Mouse (Mus musculus) MEL (cell line): ENCODE measurements around the gene Mrpl45. TPM values are rescaled to one million over a fixed set of nuclear protein-coding genes. Genes with fewer than 3 reads are reported as not detected.

ENCODE experiments used
- DNase-seq: peaks from one replicate; pipeline ENCODE4 v3.0.0; 2011; ENCODE audit warnings: low read depth, low spot score
- H3K27ac ChIP-seq: 2 replicates; pipeline ENCODE4 v1.5.1; 2012; ENCODE audit warnings: low read depth, mild to moderate bottlenecking, control low read depth, low read length, moderate library complexity; ENCODE audit not compliant: control insufficient read depth
- H3K27me3 ChIP-seq, 2 experiments: fragments of 150-350 bp in 1 of 2; sonication (generic) in 1 of 2; 2 replicates each; pipeline ENCODE4 v1.6.1; 2012; ENCODE audit warnings: low read length in 2 of 2, mild to moderate bottlenecking in 2 of 2, improper control_type of control experiment in 1 of 2, moderate library complexity in 1 of 2; ENCODE audit not compliant: insufficient read depth in 2 of 2, control insufficient read depth in 1 of 2
- H3K36me3 ChIP-seq, 2 experiments: 2 replicates each; pipeline ENCODE4 v1.6.1; 2012 to 2014; ENCODE audit warnings: low read length in 2 of 2, improper control_type of control experiment in 1 of 2, inconsistent platforms in 1 of 2, mild to moderate bottlenecking in 1 of 2; ENCODE audit not compliant: insufficient read depth in 2 of 2, control insufficient read depth in 1 of 2
- H3K4me1 ChIP-seq, 2 experiments: fragments of 150-350 bp in 1 of 2; sonication (generic) in 1 of 2; 2 replicates each; pipeline ENCODE4 v1.6.1; 2012; ENCODE audit warnings: low read length in 2 of 2, improper control_type of control experiment in 1 of 2, mild to moderate bottlenecking in 1 of 2; ENCODE audit not compliant: insufficient read depth in 2 of 2, control insufficient read depth in 1 of 2
- H3K4me3 ChIP-seq, 2 experiments: fragments of 150-350 bp in 1 of 2; sonication (generic) in 1 of 2; 2 replicates each; pipeline ENCODE4 v1.5.1; 2012; ENCODE audit warnings: low read depth in 2 of 2, low read length in 2 of 2, mild to moderate bottlenecking in 2 of 2, moderate library complexity in 2 of 2, control low read depth in 1 of 2, improper control_type of control experiment in 1 of 2; ENCODE audit not compliant: control insufficient read depth in 1 of 2, insufficient read depth in 1 of 2
- H3K79me2 ChIP-seq: 2 replicates; pipeline ENCODE4 v1.6.1; 2012; ENCODE audit warnings: mild to moderate bottlenecking, low read length, moderate library complexity; ENCODE audit not compliant: control insufficient read depth, poor library complexity, insufficient read depth
- H3K9ac ChIP-seq: 2 replicates; pipeline ENCODE4 v1.6.1; 2012; ENCODE audit warnings: low read depth, mild to moderate bottlenecking, control low read depth, low read length, moderate library complexity; ENCODE audit not compliant: control insufficient read depth, poor library complexity, severe bottlenecking
- H3K9me3 ChIP-seq: fragments of 150-350 bp; sonication (generic); replicated peaks from 2 replicates; pipeline ENCODE4 v1.6.1; 2012; ENCODE audit warnings: mild to moderate bottlenecking, low read length, improper control_type of control experiment, moderate library complexity; ENCODE audit not compliant: insufficient read depth
- CHD2 ChIP-seq: IDR thresholded peaks from 2 replicates; pipeline ENCODE4 v1.6.1; 2011; ENCODE audit warnings: low read length, improper control_type of control experiment
- E2F4 ChIP-seq: IDR thresholded peaks from 2 replicates; pipeline ENCODE4 v1.6.1; 2011; ENCODE audit warnings: low read depth, low read length, improper control_type of control experiment, borderline replicate concordance
- ETS1 ChIP-seq: IDR thresholded peaks from 2 replicates; pipeline ENCODE4 v1.6.1; 2012; ENCODE audit warnings: low read depth, mild to moderate bottlenecking, inconsistent platforms, low read length, improper control_type of control experiment, moderate library complexity
- GABPA ChIP-seq: IDR thresholded peaks from 2 replicates; pipeline ENCODE4 v1.6.1; 2012; ENCODE audit warnings: low read depth, mild to moderate bottlenecking, inconsistent platforms, low read length, improper control_type of control experiment, moderate library complexity
- JUND ChIP-seq: IDR thresholded peaks from 2 replicates; pipeline ENCODE4 v1.6.1; 2011; ENCODE audit warnings: low read depth, mild to moderate bottlenecking, improper control_type of control experiment, low read length
- MEF2A ChIP-seq: IDR thresholded peaks from 2 replicates; pipeline ENCODE4 v1.6.1; 2014; ENCODE audit warnings: low read depth, mild to moderate bottlenecking, inconsistent platforms, low read length, improper control_type of control experiment; ENCODE audit not compliant: poor library complexity, insufficient replicate concordance, severe bottlenecking; ENCODE audit errors: extremely low read depth
- NELFE ChIP-seq: IDR thresholded peaks from 2 replicates; pipeline ENCODE4 v1.6.1; 2011; ENCODE audit warnings: low read depth, low read length, improper control_type of control experiment
- POLR2A ChIP-seq, 2 experiments: IDR thresholded peaks; 2 replicates each; pipeline ENCODE4 v1.6.1; 2011 to 2012; ENCODE audit warnings: low read length in 2 of 2, mild to moderate bottlenecking in 2 of 2, control low read depth in 1 of 2, improper control_type of control experiment in 1 of 2, low read depth in 1 of 2, moderate library complexity in 1 of 2; ENCODE audit not compliant: control insufficient read depth in 1 of 2, insufficient read depth in 1 of 2, poor library complexity in 1 of 2
- POLR2AphosphoS2 ChIP-seq: IDR thresholded peaks from 2 replicates; pipeline ENCODE4 v1.6.1; 2011; ENCODE audit warnings: low read length, improper control_type of control experiment
- RCOR1 ChIP-seq: IDR thresholded peaks from 2 replicates; pipeline ENCODE4 v1.6.1; 2012; ENCODE audit warnings: low read depth, mild to moderate bottlenecking, inconsistent platforms, low read length, improper control_type of control experiment
- ZNF384 ChIP-seq: IDR thresholded peaks from 2 replicates; pipeline ENCODE4 v1.6.1; 2012; ENCODE audit warnings: low read depth, mild to moderate bottlenecking, inconsistent platforms, low read length, improper control_type of control experiment
- polyA plus RNA-seq, 2 experiments: library from polyadenylated mRNA; stranded (reverse) in 1 of 2; unstranded in 1 of 2; fragments of >175 nt in 1 of 2; fragments of >200 nt in 1 of 2; gene quantifications; 2 replicates each; pipeline versions ENCODE4 v1.2.1 to v1.2.4; 2012; ENCODE audit warnings: low replicate concordance in 2 of 2, low read depth in 1 of 2; ENCODE audit not compliant: insufficient read length in 2 of 2, insufficient read depth in 1 of 2, missing spikeins in 1 of 2
- total RNA-seq: library from RNA; depleted of rRNA; stranded (reverse); fragments of 300-350 nt; gene quantifications from 2 replicates; pipeline ENCODE4 v1.2.3, GENCODE M21; 2012

Gene Mrpl45
- total and polyA plus RNA-seq, 3 experiments: 65.0 to 72.7 TPM; not detected in 1

DNA sequence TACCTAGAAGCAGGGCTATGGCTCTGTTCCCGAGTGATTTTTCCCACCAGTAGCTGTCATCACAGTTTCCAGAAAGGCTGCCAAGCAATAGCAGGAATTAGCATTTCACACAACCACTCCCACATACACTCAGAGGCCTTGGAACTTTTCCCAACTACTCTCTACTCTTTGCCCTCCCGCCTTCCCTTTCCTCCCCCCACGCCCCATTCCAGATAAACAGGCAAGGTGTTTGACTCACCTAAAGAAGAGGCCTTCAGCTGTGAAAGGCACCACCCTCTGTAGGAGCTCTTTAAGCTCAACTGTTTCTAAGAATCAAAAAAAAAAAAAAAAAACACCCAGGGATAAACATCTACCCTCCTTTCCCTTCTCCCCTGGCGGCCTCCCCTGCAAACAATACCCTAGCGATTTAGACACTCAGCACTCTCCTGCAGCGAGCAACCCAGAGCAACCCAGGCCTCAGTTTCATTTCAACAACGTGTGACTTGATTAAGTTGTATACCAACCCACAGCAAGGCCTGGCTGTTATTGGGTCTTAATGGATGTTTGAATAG is 13.2 kb upstream of the Mrpl45 start:
- Histone ChIP-seq H3K27ac (no peak overlapping the region), H3K9me3 (no peaks in the 10 kb centered on the region), H3K27me3 (peaks cover 0 to 2% of the 10 kb centered on the region in 2 experiments; a peak in 1 of 4 replicates), H3K36me3 (no peaks in the 10 kb centered on the region), H3K4me1 (peaks cover 0 to 10% of the 10 kb centered on the region in 2 experiments; a peak in 2 of 4 replicates), H3K79me2 (no peaks in the 10 kb centered on the region), H3K9ac (no peak overlapping the region), H3K4me3 (no peak overlapping the region)
- DNase-seq: no peak
- TF ChIP-seq ETS1: no peak
- TF ChIP-seq ZNF384: peak; percentile 63

GRCm38 (mm10) chr11:97304631-97305030 is 10.9 kb upstream of the Mrpl45 start:
- H3K4me3 ChIP-seq: no peak overlapping the region
- H3K9ac ChIP-seq: no peak overlapping the region
- H3K27me3 ChIP-seq: no peaks in the 10 kb centered on the region
- H3K4me1 ChIP-seq: peaks cover 3 to 10% of the 10 kb centered on the region in 2 experiments; a peak in 3 of 4 replicates
- H3K79me2 ChIP-seq: no peaks in the 10 kb centered on the region; the same call in 1 of the 2 replicates
- TF ChIP-seq RCOR1: no peak
- H3K9me3 ChIP-seq: no peaks in the 10 kb centered on the region
- peaks cover 0 to 6% of the 10 kb centered on the region in 2 experiments; a peak in 2 of 4 replicates for H3K36me3 ChIP-seq
- no peak for DNase-seq
- no peak overlapping the region for H3K27ac ChIP-seq

- Histone ChIP-seq H3K27me3 (no peaks in the 10 kb centered on the region), H3K36me3 (peaks cover 0 to 9% of the 10 kb centered on the region in 2 experiments; a peak in 2 of 4 replicates), H3K4me3 (no peak overlapping the region), H3K27ac (no peak overlapping the region), H3K9me3 (no peaks in the 10 kb centered on the region), H3K79me2 (no peaks in the 10 kb centered on the region; the same call in 1 of the 2 replicates), H3K4me1 (peaks cover 3 to 12% of the 10 kb centered on the region in 2 experiments; a peak in 3 of 4 replicates), H3K9ac (no peak overlapping the region)
- TF ChIP-seq CHD2 (no peak), NELFE (no peak), E2F4 (no peak), GABPA (no peak), POLR2AphosphoS2 (no peak), POLR2A (IDR thresholded peaks at IDR 0.05; ENCODE audit: control insufficient read depth in 1 of 2, insufficient read depth in 1 of 2, low read depth in 1 of 2, low read length in 2 of 2, poor library complexity in 1 of 2) (no peak), RCOR1 (no peak), MEF2A (no peak), ETS1 (no peak), JUND (no peak)
- no peak for DNase-seq
These were observed 8.0 kb upstream of the Mrpl45 start for GRCm38 (mm10) chr11:97307294-97308069.
